Mouse (Mus musculus) cerebellum, adult 2 months (tissue): ENCODE measurements around the gene Gtpbp8.

Experiments used
- CTCF ChIP-seq: fragments of 200-500 bp; IDR thresholded peaks from 2 replicates; pipeline ENCODE4 v1.5.1; 2011; ENCODE audit warnings: low read depth, mild to moderate bottlenecking, control low read depth, low read length, moderate library complexity, borderline replicate concordance; ENCODE audit not compliant: insufficient read depth
- POLR2A ChIP-seq: fragments of 200-500 bp; IDR thresholded peaks from 2 replicates; pipeline ENCODE4 v1.6.1; 2011; ENCODE audit warnings: low read length, control low read depth, borderline replicate concordance; ENCODE audit not compliant: insufficient read depth

DNA sequence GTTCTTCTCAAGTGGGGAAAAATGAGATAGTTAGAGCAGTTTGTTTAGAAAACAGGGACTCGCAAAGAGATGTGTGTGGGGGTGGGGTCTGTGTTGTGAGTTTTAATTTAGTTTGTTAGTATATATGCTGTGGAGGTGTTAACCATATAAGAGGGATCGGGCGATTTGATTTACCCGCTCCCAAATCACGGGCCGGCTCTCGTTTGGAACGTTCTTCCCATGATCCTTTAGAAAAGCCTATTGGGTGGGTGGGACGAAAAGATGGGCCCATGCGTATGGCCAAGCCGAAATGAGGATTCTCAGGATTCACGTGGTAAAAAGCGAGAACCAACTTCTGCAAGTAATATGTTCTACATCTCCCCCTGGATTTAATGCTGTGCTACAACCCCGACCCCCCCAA, 21.3 kb downstream of the Gtpbp8 start:
- TF ChIP-seq CTCF (no peak), POLR2A (no peak)
